Mouse (Mus musculus) layer of hippocampus, adult 8-10 months (tissue): ENCODE results near the gene Lrsam1. TPM values are rescaled to one million over a fixed set of nuclear protein-coding genes. Genes with fewer than 3 reads are reported as not detected.

ENCODE experiments used
- DNase-seq, 2 experiments: peaks; one replicate each; pipeline ENCODE4 v3.0.0; 2022; ENCODE audit warnings: low spot score in 2 of 2
- total RNA-seq, 4 experiments: library from RNA; stranded (reverse); gene quantifications; 2 replicates each; pipeline ENCODE4 v1.2.4; 2022

Lrsam1 gene
- total RNA-seq, 4 experiments from 2014 or later, result 35.1 to 39.9 (median 38.6) TPM

DNA sequence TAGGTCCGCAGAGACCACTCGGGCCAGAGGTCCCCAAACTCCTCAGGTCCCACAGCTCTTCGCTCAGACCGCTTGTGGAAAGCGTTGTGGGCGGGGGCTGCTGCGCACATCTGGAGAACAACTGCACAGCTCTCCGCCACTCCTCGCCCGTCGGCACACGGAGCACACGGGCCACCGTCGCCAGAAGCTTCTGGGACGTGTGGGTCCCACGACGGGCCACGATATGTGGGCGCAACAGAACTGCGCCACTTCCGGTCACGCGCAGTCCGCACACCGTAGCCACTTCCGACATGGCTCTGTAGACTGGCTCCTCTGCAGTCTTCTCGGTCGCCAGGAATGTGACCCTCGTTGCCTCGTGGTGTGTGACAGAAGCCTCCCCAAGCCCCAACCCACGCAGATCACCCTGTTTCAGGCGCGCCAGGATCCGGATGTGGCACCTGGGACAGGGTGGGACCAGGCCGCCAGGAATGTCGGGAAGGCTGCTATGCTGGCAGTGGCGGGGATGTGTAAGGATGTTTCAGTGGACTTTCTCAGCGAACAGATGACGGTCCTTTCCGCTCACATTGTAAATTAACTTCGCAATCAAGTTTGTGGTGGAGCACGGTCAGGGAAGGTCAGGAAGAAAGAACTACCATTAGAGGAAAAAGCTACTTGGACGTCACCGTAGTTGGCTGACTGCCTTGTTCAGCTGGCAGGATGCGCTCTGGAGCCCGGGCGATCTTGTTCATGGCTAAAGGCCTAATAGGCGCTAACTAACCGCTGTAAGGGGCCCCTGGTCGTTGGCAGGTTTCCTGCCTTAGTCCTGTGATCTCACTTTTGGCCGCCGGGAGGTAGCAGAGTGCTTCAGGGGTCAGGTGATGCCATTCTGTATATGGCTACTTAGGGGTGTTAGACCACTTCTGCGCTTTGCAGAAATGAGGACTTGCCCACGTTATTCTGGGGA, 5.5 kb upstream of the Lrsam1 start:
- DNase-seq, result peak; percentile 81 to 88

DNA sequence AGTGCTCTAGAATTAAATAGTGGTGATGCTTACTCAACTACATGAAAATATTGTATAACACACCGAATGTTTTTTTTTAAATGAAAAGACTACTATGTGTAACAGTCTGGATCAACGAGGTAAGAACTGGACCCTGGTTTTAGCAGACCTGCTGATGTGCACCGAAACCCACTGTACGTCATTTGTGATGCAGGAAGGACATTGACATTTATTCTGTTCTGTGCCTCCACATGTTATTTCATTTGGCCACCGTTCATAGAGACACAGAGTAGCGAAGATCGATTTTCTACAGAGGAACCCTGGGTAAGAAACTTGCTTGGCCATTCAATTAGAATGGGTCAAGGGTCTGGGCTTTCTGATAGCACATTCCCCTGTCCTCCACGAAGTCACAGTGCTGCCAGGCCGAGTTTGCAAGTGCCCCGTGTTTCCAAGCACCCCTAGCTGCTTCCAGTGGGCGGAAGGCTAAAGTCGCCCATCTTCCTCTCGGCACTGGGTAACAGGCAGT, 4.8 kb upstream of the Lrsam1 start:
- no peak for DNase-seq

GRCm38 (mm10) chr2:32965511-32966183, 4.2 kb upstream of the Lrsam1 start:
- no peak for DNase-seq

GRCm38 (mm10) chr2:32964659-32965457, 3.4 kb upstream of the Lrsam1 start:
- DNase-seq, result no peak

- DNase-seq, result no peak
Measured at GRCm38 (mm10) chr2:32963981-32964380, 2.6 kb upstream of the Lrsam1 start.

DNA sequence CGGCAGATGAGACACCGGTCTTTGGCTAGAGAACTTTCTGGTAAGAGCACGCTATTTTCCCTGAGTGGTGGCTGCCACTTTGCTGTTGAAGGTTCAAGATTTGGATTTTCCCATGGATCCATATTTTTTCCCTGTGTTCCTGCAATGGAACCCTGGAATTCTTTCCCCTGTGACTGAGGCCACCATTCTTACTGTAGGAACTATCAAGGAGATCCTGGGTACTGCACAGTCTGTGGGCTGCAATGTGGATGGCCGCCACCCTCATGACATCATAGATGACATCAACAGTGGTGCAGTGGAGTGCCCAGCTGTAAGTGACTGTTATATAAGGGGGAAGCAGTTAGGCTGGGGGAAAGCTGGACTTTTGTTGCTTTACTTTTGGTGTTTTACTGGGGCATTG, 2.1 kb upstream of the Lrsam1 start:
- no peak for DNase-seq

GRCm38 (mm10) chr2:32962875-32963220, 1.4 kb upstream of the Lrsam1 start:
- DNase-seq, result no peak

DNA sequence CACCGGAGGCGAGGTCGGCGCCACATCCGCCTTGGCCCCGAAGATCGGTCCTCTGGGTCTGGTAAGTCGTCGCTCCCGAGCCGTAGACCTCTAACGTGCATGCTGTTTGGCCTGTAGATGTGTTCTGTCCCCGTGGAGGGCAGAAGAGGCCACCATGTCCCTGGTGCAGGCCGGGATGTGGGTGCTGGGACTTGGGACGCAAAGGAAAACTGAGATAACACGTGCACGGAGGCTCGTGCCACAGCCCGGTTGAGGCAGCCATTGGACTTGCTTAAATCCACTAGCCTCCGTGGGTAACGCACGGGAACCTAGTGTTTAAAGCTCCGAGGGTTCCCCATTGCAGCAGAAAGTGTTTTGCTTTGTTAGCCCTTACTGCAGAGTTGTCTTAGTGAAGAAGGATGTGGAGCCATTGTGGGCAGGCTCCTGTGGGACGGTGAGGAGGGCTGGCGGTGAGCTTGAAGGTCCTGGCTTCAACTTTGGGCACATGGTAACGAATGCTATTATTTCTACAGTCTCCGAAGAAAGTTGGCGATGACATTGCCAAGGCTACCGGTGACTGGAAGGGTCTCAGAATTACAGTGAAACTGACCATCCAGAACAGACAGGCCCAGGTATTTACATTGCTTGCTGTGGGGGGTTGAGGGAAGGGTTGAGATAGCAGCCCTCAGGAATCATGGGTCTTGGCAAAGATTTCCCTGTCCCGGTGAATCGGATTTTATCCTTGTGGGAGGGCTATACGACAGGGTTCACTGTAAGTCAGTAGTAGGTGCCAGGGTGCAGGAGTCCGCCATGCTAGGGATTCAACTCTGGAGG, 854 bp upstream of the Lrsam1 start:
- no peak for DNase-seq

DNA sequence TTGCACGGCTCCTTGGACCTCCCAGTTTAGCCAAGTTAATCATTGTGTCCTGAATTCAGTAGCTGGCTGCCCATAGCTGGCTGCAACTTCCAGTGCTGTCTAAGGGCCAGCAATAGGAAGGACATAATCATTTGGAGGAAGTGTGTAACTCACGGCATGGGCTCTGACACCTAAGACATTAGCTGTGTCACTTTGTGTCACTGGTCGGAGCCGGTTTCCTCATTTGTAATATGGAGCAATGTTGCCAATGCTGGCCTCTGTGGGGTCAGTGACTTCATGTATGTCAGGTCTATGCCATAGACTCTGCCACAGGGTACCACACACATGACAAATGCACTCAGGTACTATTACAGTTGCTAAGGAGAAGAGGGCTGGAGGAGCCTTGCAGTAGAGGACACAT, 1.1 kb downstream of the Lrsam1 start:
- no peak for DNase-seq

GRCm38 (mm10) chr2:32957344-32957743, 4.1 kb downstream of the Lrsam1 start:
- no peak for DNase-seq

- DNase-seq, result no peak
Measured at GRCm38 (mm10) chr2:32954581-32954980, 6.8 kb downstream of the Lrsam1 start.

DNA sequence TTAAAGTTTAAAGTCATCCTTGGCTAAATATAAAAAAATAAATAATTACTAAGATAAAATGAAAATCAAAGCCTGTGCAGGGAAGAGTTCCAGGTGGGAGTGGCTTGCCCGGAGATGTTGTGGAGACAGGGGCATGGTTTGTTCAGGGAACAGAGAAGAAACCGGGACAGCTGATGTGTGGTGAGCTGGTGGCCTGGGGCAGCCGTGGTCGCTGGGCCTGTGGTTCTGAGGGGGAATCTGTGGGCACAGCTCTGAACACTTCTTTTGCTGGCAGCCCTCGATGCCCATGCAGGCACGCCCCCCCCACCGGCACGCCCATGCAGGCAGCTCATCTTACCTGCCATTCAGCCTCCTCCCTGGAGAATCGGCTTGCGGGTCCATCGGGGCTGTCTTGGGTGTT, 14.0 kb downstream of the Lrsam1 start:
- DNase-seq, result no peak

GRCm38 (mm10) chr2:32940483-32940882, 20.9 kb downstream of the Lrsam1 start:
- no peak for DNase-seq

DNA sequence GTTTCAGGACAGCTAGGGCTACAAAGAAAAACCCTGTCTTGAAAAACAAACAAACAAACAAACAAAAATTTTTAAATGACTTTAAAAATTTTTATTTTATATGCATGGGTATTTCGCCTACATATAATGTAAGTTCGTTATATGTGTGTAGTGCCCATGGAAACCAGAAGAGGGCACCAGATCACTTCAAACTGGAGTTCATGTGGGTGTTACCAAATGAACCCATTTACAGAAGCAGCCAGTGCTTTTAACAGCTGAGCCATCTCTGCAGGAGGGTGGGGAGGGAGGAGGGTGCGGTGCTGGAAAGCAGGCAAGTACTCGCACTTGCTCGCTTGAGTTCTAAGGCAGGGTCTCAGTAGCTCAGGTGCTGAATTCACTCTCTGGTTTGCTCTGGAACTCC, 22.0 kb downstream of the Lrsam1 start:
- DNase-seq, result no peak

- DNase-seq, result no peak
Measured at GRCm38 (mm10) chr2:32938741-32939140, 22.7 kb downstream of the Lrsam1 start.

DNA sequence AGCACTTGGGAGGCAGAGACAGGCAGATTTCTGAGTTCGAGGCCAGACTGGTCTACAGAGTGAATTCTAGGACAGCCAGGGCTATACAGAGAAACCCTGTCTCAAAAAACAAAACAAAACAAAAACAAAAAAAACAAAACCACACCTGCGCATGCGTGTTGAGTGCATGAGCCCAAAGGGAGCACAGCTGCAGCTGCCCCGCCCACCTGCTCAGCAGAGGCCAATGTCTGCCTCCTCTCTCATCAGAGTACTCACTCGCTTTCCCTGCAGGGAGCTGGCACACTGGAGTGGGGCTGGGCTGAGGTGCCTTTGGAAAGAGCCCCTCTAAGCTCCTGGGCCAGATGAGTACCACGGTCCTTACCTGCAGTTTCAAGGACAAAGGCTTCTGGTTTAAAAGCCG, 29.7 kb downstream of the Lrsam1 start:
- no peak for DNase-seq

- no peak for DNase-seq
Measured at GRCm38 (mm10) chr2:32928947-32929829, 32.2 kb downstream of the Lrsam1 start.

GRCm38 (mm10) chr2:32928235-32928946, 33.0 kb downstream of the Lrsam1 start:
- peak; percentile 62 to 68 for DNase-seq

GRCm38 (mm10) chr2:32927624-32928234, 33.7 kb downstream of the Lrsam1 start:
- DNase-seq, result no peak
